Mouse (Mus musculus): ENCODE data around the gene A1cf. TPM values are rescaled to one million over a fixed set of nuclear protein-coding genes. Genes with fewer than 3 reads are reported as not detected.

Gene A1cf
- polyA plus RNA-seq, 1 experiment from 2014 or later: not detected

DNA sequence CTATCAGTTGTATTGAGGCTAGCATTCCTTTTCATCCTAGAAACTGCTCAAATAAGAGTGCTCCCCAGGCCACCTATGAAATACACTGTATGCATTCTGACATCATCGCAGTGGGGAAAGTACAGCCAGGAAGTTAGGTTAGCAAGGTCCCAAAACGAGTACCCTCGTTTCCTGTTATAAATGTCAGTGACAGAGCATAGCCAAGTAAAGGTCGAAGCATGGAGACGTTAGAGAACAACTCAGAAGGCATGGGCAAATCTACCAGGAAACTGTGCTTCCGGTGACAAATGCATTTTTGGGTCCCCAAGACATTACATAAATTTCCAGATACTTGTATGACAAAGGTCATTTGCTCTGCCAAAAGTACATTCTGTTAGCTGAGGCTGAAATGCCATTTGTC lies 41.9 kb downstream of the A1cf start:
- ATAC-seq (replicated peaks; ENCODE audit: insufficient number of reproducible peaks, low FRiP score, low TSS enrichment, low read depth): no peak
- no peak for DNase-seq (ENCODE audit: low spot score)
- whole genome bisulfite sequencing: 61% methylated on average over 6 of the region's 6 CpGs
- Histone ChIP-seq H3K4me2 (ENCODE audit: low read depth, low read length) (no peak overlapping the region), H3K4me1 (ENCODE audit: control insufficient read depth, insufficient read depth, low read length) (no peaks in the 10 kb centered on the region), H3K36me3 (replicated peaks; ENCODE audit: control insufficient read depth, insufficient read depth, low read depth, low read length) (no peaks in the 10 kb centered on the region), H3K9me3 (replicated peaks; ENCODE audit: control insufficient read depth, low read length) (no peaks in the 10 kb centered on the region), H3K27ac (replicated peaks; ENCODE audit: low read depth, low read length) (no peak overlapping the region), H3K27me3 (ENCODE audit: control insufficient read depth, insufficient read depth, low read length) (no peaks in the 10 kb centered on the region), H3K4me3 (ENCODE audit: low read depth, low read length) (no peak overlapping the region), H3K9ac (replicated peaks; ENCODE audit: low read length) (no peak overlapping the region)

DNA sequence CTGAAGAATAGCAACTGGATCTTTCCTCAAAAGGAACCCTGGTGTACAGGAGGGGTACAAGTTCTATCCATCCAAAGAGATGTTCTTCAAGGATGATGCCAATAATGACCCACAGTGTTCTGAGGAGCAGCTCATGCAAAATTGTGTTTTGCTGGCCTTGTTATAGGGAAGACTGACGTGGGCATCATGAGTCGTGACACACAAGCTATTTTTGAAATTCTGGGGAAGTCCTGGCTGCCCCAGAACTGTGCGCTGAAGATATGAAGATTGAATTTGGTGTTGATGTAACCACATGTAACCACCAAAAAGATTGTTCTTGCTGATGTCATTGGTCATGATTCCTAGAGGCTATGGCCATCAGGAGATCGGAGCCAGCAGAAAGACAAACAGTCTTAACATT lies 45.4 kb downstream of the A1cf start:
- ATAC-seq (replicated peaks; ENCODE audit: insufficient number of reproducible peaks, low FRiP score, low TSS enrichment, low read depth) (no peak), DNase-seq (ENCODE audit: low spot score) (no peak)
- H3K36me3 ChIP-seq (replicated peaks; ENCODE audit: control insufficient read depth, insufficient read depth, low read depth, low read length): no peaks in the 10 kb centered on the region
- H3K9ac ChIP-seq (replicated peaks; ENCODE audit: low read length): no peak overlapping the region
- no peaks in the 10 kb centered on the region for H3K9me3 ChIP-seq (replicated peaks; ENCODE audit: control insufficient read depth, low read length)
- no peak overlapping the region for H3K4me3 ChIP-seq (ENCODE audit: low read depth, low read length)
- H3K27me3 ChIP-seq (ENCODE audit: control insufficient read depth, insufficient read depth, low read length): no peaks in the 10 kb centered on the region
- no peak overlapping the region for H3K27ac ChIP-seq (replicated peaks; ENCODE audit: low read depth, low read length)
- WGBS: 90% methylated on average over 4 of the region's 4 CpGs
- H3K4me1 ChIP-seq (ENCODE audit: control insufficient read depth, insufficient read depth, low read length): no peaks in the 10 kb centered on the region
- no peak overlapping the region for H3K4me2 ChIP-seq (ENCODE audit: low read depth, low read length)

DNA sequence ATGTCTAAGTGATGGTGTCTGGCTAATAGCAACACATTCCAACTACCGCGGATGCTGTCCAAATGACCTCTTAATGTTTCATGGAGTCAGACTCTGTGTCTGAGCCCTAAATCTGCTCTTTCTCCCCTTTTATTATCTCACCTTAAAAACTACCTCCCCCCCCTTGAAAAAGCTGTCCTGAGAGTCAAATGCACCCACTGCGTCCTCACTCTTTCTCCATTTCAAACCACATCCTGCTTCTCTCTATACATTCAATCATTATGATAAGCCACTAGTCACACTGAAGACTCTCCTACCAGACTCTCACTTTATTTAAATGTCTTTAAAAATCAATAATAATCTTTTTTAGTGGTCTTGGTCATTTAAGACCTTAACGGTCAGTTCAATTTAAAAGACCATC lies 51.8 kb downstream of the A1cf start:
- H3K9me3 ChIP-seq (replicated peaks; ENCODE audit: control insufficient read depth, low read length): no peaks in the 10 kb centered on the region
- no peak overlapping the region for H3K27ac ChIP-seq (replicated peaks; ENCODE audit: low read depth, low read length)
- H3K4me1 ChIP-seq (ENCODE audit: control insufficient read depth, insufficient read depth, low read length): no peaks in the 10 kb centered on the region
- no peaks in the 10 kb centered on the region for H3K27me3 ChIP-seq (ENCODE audit: control insufficient read depth, insufficient read depth, low read length)
- WGBS: 95% methylated on average over 4 of the region's 4 CpGs
- no peak overlapping the region for H3K4me2 ChIP-seq (ENCODE audit: low read depth, low read length)
- ATAC-seq (replicated peaks; ENCODE audit: insufficient number of reproducible peaks, low FRiP score, low TSS enrichment, low read depth): no peak
- H3K4me3 ChIP-seq (ENCODE audit: low read depth, low read length): no peak overlapping the region
- H3K36me3 ChIP-seq (replicated peaks; ENCODE audit: control insufficient read depth, insufficient read depth, low read depth, low read length): no peaks in the 10 kb centered on the region
- no peak overlapping the region for H3K9ac ChIP-seq (replicated peaks; ENCODE audit: low read length)
- DNase-seq (ENCODE audit: low spot score): no peak

DNA sequence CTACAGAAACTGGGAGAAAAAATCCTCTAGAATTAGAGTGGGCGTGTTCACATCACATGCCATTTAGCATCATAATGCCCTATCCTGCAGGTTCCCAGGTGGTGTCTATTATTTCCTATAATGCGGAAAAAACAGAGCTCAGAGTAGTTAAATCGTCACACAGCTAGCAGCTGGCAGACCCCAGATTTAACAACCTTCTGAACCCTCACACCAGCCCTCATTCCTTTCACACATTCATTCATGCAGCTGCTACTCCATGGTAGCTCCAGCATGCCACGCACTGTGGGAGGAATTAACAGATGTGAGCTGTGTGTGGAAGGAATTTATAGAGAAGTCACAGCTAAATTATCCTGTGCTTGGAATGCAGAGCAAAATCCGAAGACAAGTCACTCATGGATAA lies 53.3 kb downstream of the A1cf start:
- Histone ChIP-seq H3K4me2 (ENCODE audit: low read depth, low read length) (no peak overlapping the region), H3K9me3 (replicated peaks; ENCODE audit: control insufficient read depth, low read length) (no peaks in the 10 kb centered on the region), H3K27ac (replicated peaks; ENCODE audit: low read depth, low read length) (no peak overlapping the region), H3K4me3 (ENCODE audit: low read depth, low read length) (no peak overlapping the region), H3K36me3 (replicated peaks; ENCODE audit: control insufficient read depth, insufficient read depth, low read depth, low read length) (no peaks in the 10 kb centered on the region), H3K9ac (replicated peaks; ENCODE audit: low read length) (no peak overlapping the region), H3K4me1 (ENCODE audit: control insufficient read depth, insufficient read depth, low read length) (no peaks in the 10 kb centered on the region), H3K27me3 (ENCODE audit: control insufficient read depth, insufficient read depth, low read length) (no peaks in the 10 kb centered on the region)
- WGBS: 52% methylated on average over 5 of the region's 5 CpGs
- ATAC-seq (replicated peaks; ENCODE audit: insufficient number of reproducible peaks, low FRiP score, low TSS enrichment, low read depth): no peak
- peak; percentile 2 for DNase-seq (ENCODE audit: low spot score)

DNA sequence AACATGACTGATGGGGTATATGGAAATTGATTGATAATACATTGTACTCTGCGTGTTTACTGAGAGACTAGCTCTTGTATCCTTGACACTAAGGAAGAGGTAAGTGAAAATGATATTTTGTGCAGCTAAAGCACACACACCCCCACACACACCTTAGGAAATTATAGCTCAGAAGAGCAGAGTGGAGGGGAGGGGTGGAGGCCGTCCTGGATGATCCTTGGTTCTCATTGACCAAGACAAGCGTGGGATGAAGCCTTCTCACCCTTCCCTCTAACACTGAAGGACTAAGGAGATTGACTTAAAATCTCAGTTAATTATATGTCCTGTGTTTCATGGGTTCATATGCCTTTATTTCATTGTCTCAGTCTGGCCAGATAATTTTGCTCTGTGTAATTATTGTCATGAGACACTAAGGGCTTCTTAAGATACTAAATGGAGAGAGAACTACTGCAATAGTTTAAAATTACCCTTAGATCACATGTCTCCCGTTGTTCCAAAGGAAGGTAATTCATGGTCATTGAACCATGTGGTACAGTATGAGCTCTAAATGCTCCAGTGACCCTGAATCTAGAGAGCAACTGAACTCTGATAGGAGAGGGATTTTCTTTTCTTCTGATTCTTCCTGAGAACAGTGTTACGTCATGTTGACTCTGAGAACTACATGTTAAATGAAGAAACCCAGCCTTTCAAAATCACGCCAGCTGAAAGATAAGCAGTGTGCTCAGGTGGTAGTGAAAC lies 55.2 kb downstream of the A1cf start:
- ATAC-seq (replicated peaks; ENCODE audit: insufficient number of reproducible peaks, low FRiP score, low TSS enrichment, low read depth) (no peak), DNase-seq (ENCODE audit: low spot score) (no peak)
- no peak overlapping the region for H3K27ac ChIP-seq (replicated peaks; ENCODE audit: low read depth, low read length)
- WGBS: 80% methylated on average over 6 of the region's 6 CpGs
- no peaks in the 10 kb centered on the region for H3K9me3 ChIP-seq (replicated peaks; ENCODE audit: control insufficient read depth, low read length)
- H3K4me2 ChIP-seq (ENCODE audit: low read depth, low read length): no peak overlapping the region
- H3K4me3 ChIP-seq (ENCODE audit: low read depth, low read length): no peak overlapping the region
- no peaks in the 10 kb centered on the region for H3K36me3 ChIP-seq (replicated peaks; ENCODE audit: control insufficient read depth, insufficient read depth, low read depth, low read length)
- no peak overlapping the region for H3K9ac ChIP-seq (replicated peaks; ENCODE audit: low read length)
- no peaks in the 10 kb centered on the region for H3K27me3 ChIP-seq (ENCODE audit: control insufficient read depth, insufficient read depth, low read length)
- H3K4me1 ChIP-seq (ENCODE audit: control insufficient read depth, insufficient read depth, low read length): no peaks in the 10 kb centered on the region

DNA sequence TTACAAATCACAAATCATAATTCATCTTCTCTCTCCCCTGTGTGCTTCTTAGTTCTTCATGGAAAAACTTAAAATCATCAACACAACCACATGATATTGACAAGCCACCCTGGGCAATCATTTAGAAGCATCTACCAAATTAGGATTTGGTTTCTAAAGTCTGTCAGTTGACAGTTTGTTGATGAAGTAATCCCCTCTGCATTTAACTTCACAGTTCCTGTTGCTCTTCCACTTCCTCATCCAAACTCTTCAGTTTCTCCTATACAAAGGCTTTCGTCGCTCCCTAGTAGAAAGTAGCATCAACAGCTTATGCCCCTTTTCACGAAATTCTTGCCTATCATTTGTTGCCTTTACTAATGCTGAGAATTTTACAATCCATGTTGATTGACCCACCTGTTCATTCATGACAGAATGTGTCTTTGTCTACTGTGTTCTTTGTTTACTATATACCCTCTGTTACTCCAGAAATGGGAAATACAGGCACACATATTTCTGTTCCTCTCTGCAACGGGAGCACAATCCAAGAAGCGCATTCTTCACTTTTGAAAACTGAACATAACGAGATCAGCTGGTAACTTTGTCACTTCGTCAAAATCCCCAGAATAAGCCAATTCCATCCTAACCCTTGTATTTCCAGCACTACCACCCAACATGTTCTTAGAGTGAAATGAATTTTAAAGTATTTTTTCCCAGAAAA lies 82.4 kb downstream of the A1cf start:
- Histone ChIP-seq H3K9me3 (replicated peaks; ENCODE audit: control insufficient read depth, low read length) (no peaks in the 10 kb centered on the region), H3K36me3 (replicated peaks; ENCODE audit: control insufficient read depth, insufficient read depth, low read depth, low read length) (no peaks in the 10 kb centered on the region), H3K27me3 (ENCODE audit: control insufficient read depth, insufficient read depth, low read length) (no peaks in the 10 kb centered on the region), H3K9ac (replicated peaks; ENCODE audit: low read length) (no peak overlapping the region), H3K4me3 (ENCODE audit: low read depth, low read length) (no peak overlapping the region), H3K4me1 (ENCODE audit: control insufficient read depth, insufficient read depth, low read length) (no peaks in the 10 kb centered on the region), H3K27ac (replicated peaks; ENCODE audit: low read depth, low read length) (no peak overlapping the region), H3K4me2 (ENCODE audit: low read depth, low read length) (no peak overlapping the region)
- WGBS: 77% methylated on average over 7 of the region's 7 CpGs
- no peak for ATAC-seq (replicated peaks; ENCODE audit: insufficient number of reproducible peaks, low FRiP score, low TSS enrichment, low read depth)
- no peak for DNase-seq (ENCODE audit: low spot score)

DNA sequence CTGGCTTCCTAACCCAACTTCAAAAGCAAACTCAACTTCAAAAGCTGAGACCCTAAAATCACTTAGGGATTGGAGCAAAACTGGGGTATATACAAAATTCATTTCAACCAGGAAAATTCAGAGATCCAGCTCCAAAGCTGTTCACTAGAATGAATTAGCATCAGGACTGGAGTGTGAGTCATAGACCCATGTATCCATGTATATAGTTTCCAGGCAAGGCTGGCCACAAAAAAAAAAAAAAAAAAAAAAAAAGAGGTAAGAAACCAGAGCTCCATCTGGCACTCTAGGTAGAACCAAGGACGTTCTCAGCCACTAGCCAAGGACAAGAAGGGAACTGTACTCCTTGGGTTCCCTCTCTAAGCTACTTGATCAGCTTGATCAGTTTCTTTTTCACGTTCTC lies 85.2 kb downstream of the A1cf start:
- no peak overlapping the region for H3K4me2 ChIP-seq (ENCODE audit: low read depth, low read length)
- no peak overlapping the region for H3K4me3 ChIP-seq (ENCODE audit: low read depth, low read length)
- H3K4me1 ChIP-seq (ENCODE audit: control insufficient read depth, insufficient read depth, low read length): no peaks in the 10 kb centered on the region
- ATAC-seq (replicated peaks; ENCODE audit: insufficient number of reproducible peaks, low FRiP score, low TSS enrichment, low read depth) (no peak), DNase-seq (ENCODE audit: low spot score) (no peak)
- no peak overlapping the region for H3K27ac ChIP-seq (replicated peaks; ENCODE audit: low read depth, low read length)
- no peaks in the 10 kb centered on the region for H3K27me3 ChIP-seq (ENCODE audit: control insufficient read depth, insufficient read depth, low read length)
- no peaks in the 10 kb centered on the region for H3K36me3 ChIP-seq (replicated peaks; ENCODE audit: control insufficient read depth, insufficient read depth, low read depth, low read length)
- H3K9me3 ChIP-seq (replicated peaks; ENCODE audit: control insufficient read depth, low read length): no peaks in the 10 kb centered on the region
- 85% methylated on average over 2 of the region's 2 CpGs for WGBS
- H3K9ac ChIP-seq (replicated peaks; ENCODE audit: low read length): no peak overlapping the region

DNA sequence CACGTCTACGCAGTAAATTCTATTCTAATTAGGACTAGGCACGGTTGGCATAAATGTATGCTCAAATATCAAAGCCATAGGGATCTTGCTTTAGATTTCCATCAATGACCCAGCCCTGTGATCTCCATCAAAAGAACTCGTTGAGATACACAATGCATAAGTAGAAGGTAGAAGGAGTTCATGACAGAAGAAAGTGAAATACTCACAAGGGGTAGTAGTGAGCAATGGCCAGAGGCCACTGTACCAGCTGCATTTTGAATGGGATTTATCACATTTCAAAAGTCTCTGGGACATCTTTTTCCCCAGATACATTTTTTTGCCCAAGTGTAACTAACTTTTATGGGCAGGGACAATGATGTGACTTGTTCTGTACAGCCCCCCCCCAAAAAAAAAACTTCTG lies 85.7 kb downstream of the A1cf start:
- WGBS: 80% methylated on average over 4 of the region's 4 CpGs
- Histone ChIP-seq H3K9me3 (replicated peaks; ENCODE audit: control insufficient read depth, low read length) (no peaks in the 10 kb centered on the region), H3K27me3 (ENCODE audit: control insufficient read depth, insufficient read depth, low read length) (no peaks in the 10 kb centered on the region), H3K4me2 (ENCODE audit: low read depth, low read length) (no peak overlapping the region), H3K36me3 (replicated peaks; ENCODE audit: control insufficient read depth, insufficient read depth, low read depth, low read length) (no peaks in the 10 kb centered on the region), H3K9ac (replicated peaks; ENCODE audit: low read length) (no peak overlapping the region), H3K27ac (replicated peaks; ENCODE audit: low read depth, low read length) (no peak overlapping the region), H3K4me3 (ENCODE audit: low read depth, low read length) (no peak overlapping the region), H3K4me1 (ENCODE audit: control insufficient read depth, insufficient read depth, low read length) (no peaks in the 10 kb centered on the region)
- no peak for ATAC-seq (replicated peaks; ENCODE audit: insufficient number of reproducible peaks, low FRiP score, low TSS enrichment, low read depth)
- no peak for DNase-seq (ENCODE audit: low spot score)

Data from embryonic facial prominence, embryonic 11.5 days (tissue).